Mouse (Mus musculus) midbrain, embryonic 15.5 days (tissue): ENCODE results near the gene Eaf1. TPM values are rescaled to one million over a fixed set of nuclear protein-coding genes. Genes with fewer than 3 reads are reported as not detected.

Experiments
- ATAC-seq: fragments of 200-750 bp; cut with Nextera tagmentation; replicated peaks from 2 replicates; pipeline ENCODE4 v1.8.0; 2017; ENCODE audit warnings: moderate TSS enrichment
- H3K27ac ChIP-seq: fragments of 300-500 bp; sonication (generic); 2 replicates; pipeline ENCODE4 v1.5.1; 2015; ENCODE audit warnings: mild to moderate bottlenecking, inconsistent platforms
- H3K27me3 ChIP-seq: fragments of 300-500 bp; sonication (generic); replicated peaks from 2 replicates; pipeline ENCODE4 v1.6.1; 2015; ENCODE audit warnings: inconsistent platforms
- H3K36me3 ChIP-seq: fragments of 300-500 bp; sonication (generic); replicated peaks from 2 replicates; pipeline ENCODE4 v1.6.1; 2015; ENCODE audit warnings: inconsistent platforms
- H3K4me1 ChIP-seq: fragments of 300-500 bp; sonication (generic); 2 replicates; pipeline ENCODE4 v1.6.1; 2015; ENCODE audit warnings: inconsistent platforms
- H3K4me2 ChIP-seq: fragments of 300-500 bp; sonication (generic); 2 replicates; pipeline ENCODE4 v1.6.1; 2015; ENCODE audit warnings: inconsistent platforms, mild to moderate bottlenecking, moderate library complexity
- H3K4me3 ChIP-seq: fragments of 300-500 bp; sonication (generic); 2 replicates; pipeline ENCODE4 v1.5.1; 2015; ENCODE audit warnings: mild to moderate bottlenecking, inconsistent platforms
- H3K9ac ChIP-seq: fragments of 300-500 bp; sonication (generic); 2 replicates; pipeline ENCODE4 v1.6.1; 2015; ENCODE audit warnings: mild to moderate bottlenecking, inconsistent platforms
- H3K9me3 ChIP-seq: fragments of 300-500 bp; sonication (generic); 2 replicates; pipeline ENCODE4 v1.6.1; 2016; ENCODE audit warnings: inconsistent platforms
- WGBS: fragments of 180-500 bp; shearing (Covaris S2); methylation state at CpG from one replicate; pipeline ENCODE4 v1.1.7; 2015; ENCODE audit warnings: mixed read lengths; 5-methylcytosine and 5-hydroxymethylcytosine counted together
- polyA plus RNA-seq: library from polyadenylated mRNA; unstranded; fragments of >200 nt; fragmentation: Nextera tagmentation; extraction: Ambion mirVana; gene quantifications from 2 replicates; pipeline ENCODE4 v1.2.1, GENCODE M21; 2015

Eaf1 gene
- polyA plus RNA-seq, 1 experiment from 2014 or later, result 10.1 TPM

DNA sequence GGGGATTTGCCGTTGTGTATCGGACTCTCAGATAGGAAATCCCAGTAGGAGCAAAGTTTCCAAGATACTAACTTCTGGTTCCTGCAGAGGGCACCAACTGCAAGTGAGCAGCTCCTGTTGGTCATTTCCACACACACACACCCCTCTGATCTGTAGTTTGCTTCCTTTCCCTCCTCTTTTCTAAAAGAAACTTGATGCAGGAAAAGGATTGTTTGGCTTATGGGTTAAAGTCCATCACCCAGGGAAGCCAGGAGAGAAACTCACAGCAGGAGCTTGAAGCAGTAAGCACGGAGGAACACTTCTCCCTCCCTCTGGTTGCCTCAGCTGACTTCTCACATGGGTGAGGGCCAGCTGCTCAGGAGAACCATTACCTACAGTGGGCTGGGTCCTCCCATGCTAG lies 25.0 kb downstream of the Eaf1 start:
- no peak overlapping the region for H3K27ac ChIP-seq
- H3K4me1 ChIP-seq, result no peaks in the 10 kb centered on the region
- no peak overlapping the region for H3K4me2 ChIP-seq
- H3K9me3 ChIP-seq, result no peaks in the 10 kb centered on the region; the same call in 1 of the 2 replicates
- no peak overlapping the region for H3K4me3 ChIP-seq
- 62% methylated on average over 3 of the region's 3 CpGs for WGBS
- H3K9ac ChIP-seq, result no peak overlapping the region
- H3K36me3 ChIP-seq, result no peaks in the 10 kb centered on the region
- no peaks in the 10 kb centered on the region for H3K27me3 ChIP-seq
- ATAC-seq, result no peak

- Histone ChIP-seq H3K27ac (no peak overlapping the region), H3K27me3 (no peaks in the 10 kb centered on the region), H3K4me1 (no peaks in the 10 kb centered on the region), H3K36me3 (no peaks in the 10 kb centered on the region), H3K9ac (no peak overlapping the region), H3K4me2 (no peak overlapping the region), H3K9me3 (no peaks in the 10 kb centered on the region), H3K4me3 (no peak overlapping the region)
- 64% methylated on average over 2 of the region's 2 CpGs for WGBS
- ATAC-seq, result no peak
These were observed 27.1 kb downstream of the Eaf1 start for GRCm38 (mm10) chr14:31521318-31521717.

DNA sequence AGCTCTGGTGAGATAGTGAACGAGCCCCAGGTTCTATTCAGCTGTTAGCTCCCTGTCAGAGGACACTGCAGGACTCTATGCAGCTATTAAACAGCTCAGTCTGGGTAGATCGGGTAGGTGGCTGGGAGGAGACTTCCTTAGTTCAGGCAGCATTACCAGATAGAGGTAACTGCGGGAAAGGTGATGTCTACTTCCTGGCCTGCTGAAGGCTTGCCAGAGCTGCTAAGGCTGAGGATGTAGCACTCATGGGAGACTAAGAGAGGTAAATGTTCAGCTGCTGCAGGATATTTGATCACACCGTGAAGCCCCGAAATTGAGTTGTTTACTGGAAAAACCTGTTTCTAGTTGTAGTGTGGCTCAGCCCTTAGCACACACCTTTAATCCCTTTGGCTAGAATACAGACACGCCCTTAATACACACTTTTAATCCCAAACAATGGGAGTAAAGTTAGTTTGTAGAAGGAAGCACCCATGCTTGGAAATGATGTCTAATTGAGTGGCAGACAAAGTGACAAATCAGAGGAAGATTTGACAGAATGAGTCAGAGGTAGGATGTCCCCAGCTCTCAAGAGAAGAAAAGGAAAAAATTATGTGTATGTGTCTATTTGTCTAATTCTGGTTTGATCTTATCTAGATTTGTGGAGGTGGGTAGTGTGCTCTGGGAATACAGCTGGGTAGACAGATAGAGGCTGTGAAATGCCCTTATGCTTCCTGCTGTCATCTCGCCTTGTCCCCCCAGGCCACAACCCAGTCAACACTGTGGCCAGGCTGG lies 31.0 kb downstream of the Eaf1 start:
- H3K4me2 ChIP-seq, result no peak overlapping the region
- no peak for ATAC-seq
- no peak overlapping the region for H3K4me3 ChIP-seq
- H3K9me3 ChIP-seq, result no peaks in the 10 kb centered on the region
- no peaks in the 10 kb centered on the region for H3K36me3 ChIP-seq
- H3K27ac ChIP-seq, result no peak overlapping the region
- no peaks in the 10 kb centered on the region for H3K27me3 ChIP-seq
- no peak overlapping the region for H3K9ac ChIP-seq
- WGBS, result 83% methylated on average over 7 of the region's 7 CpGs
- no peaks in the 10 kb centered on the region for H3K4me1 ChIP-seq

DNA sequence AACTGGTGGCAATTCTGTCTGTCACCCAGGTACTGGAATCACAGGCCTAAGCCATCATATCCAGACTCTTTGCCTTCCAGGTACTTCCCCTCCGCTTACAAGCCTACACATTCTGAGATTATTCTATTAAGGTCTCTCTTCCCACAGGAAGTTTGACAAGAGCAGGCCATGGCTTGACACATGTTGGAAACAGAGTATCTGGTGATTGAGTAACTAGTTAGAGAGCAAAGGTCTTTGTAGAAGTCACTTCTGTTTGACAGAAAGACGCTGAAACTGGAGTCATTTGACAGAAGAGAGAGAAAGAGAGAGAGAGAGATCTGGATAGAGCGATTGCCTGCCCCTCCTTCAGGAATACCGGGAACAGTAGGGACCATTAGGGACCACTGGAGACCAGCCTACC lies 36.6 kb downstream of the Eaf1 start:
- 89% methylated on average over 4 of the region's 4 CpGs for WGBS

DNA sequence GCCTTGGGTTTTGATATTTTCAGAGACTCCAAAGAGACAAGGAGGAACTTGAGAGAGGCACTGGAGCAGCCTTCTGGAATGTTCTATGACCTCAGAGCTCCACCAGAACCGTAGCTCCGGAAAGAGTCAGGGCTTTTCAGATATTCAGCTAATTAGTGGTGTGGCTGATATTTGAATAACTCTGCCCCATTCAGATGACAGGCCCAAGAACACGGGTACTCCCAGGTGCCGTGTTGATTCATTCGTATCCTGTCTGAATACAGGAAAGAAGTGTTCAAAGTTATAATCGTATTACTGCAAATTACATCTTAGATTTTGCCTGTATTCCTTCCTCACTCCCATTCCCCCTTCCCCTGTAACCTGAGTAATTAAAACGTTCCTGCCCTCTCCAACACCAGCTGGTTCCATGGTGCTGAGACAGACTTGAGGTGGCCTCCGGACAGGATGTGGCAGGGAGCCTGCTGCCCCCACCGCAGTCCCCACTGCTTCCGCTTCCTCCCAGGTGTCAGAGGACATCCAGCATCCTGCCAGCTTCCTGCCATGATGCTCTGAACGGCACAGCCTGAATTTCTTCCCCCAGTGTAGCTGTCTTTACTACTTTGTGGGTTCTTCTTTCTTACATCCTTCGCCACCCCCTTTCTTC lies 37.4 kb downstream of the Eaf1 start:
- Histone ChIP-seq H3K27me3 (no peaks in the 10 kb centered on the region), H3K9me3 (no peaks in the 10 kb centered on the region), H3K9ac (no peak overlapping the region), H3K4me3 (no peak overlapping the region), H3K36me3 (no peaks in the 10 kb centered on the region), H3K4me1 (no peaks in the 10 kb centered on the region), H3K4me2 (no peak overlapping the region), H3K27ac (no peak overlapping the region)
- WGBS, result 75% methylated on average over 12 of the region's 12 CpGs
- ATAC-seq, result no peak

More for the DNA sequence above, 36.6 kb downstream of the Eaf1 start:
- no peaks in the 10 kb centered on the region for H3K27me3 ChIP-seq
- H3K36me3 ChIP-seq, result no peaks in the 10 kb centered on the region
- H3K4me1 ChIP-seq, result no peaks in the 10 kb centered on the region
- H3K4me3 ChIP-seq, result no peak overlapping the region
- no peak overlapping the region for H3K9ac ChIP-seq
- no peak for ATAC-seq
- no peak overlapping the region for H3K27ac ChIP-seq
- H3K4me2 ChIP-seq, result no peak overlapping the region
- H3K9me3 ChIP-seq, result no peaks in the 10 kb centered on the region

- no peak for ATAC-seq
- Histone ChIP-seq H3K27me3 (no peaks in the 10 kb centered on the region), H3K36me3 (no peaks in the 10 kb centered on the region), H3K27ac (no peak overlapping the region), H3K4me3 (no peak overlapping the region), H3K9ac (no peak overlapping the region), H3K4me2 (no peak overlapping the region), H3K9me3 (no peaks in the 10 kb centered on the region), H3K4me1 (no peaks in the 10 kb centered on the region)
- WGBS, result 58% methylated on average over 3 of the region's 3 CpGs
These were observed 38.5 kb downstream of the Eaf1 start for GRCm38 (mm10) chr14:31532656-31533055.

DNA sequence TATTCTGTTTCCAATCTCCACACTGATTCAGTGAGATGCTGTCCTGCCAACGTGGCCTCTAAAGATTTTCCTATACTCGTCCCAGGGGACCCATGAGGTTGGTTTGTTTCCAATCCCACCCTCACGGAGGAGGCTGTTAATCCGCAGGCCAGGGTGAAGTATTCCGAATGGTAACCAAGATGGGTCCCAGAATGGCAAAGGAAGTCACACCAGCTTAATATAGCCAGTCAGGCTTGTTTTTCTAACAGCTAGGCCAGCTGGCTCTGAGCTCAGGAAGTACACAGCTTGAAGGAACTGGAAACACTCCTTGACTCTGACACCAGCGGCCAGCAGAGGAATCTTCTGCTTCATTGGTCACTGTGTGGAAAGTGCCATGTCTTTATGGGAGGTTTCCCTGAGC lies 43.1 kb downstream of the Eaf1 start:
- H3K9ac ChIP-seq, result no peak overlapping the region
- no peak overlapping the region for H3K27ac ChIP-seq
- no peak for ATAC-seq
- no peak overlapping the region for H3K4me3 ChIP-seq
- no peaks in the 10 kb centered on the region for H3K9me3 ChIP-seq
- 65% methylated on average over 6 of the region's 6 CpGs for WGBS
- no peaks in the 10 kb centered on the region for H3K4me1 ChIP-seq
- no peaks in the 10 kb centered on the region for H3K36me3 ChIP-seq
- no peaks in the 10 kb centered on the region for H3K27me3 ChIP-seq
- no peak overlapping the region for H3K4me2 ChIP-seq

- H3K4me3 ChIP-seq, result no peak overlapping the region
- H3K27me3 ChIP-seq, result no peaks in the 10 kb centered on the region
- no peaks in the 10 kb centered on the region for H3K4me1 ChIP-seq
- no peaks in the 10 kb centered on the region for H3K36me3 ChIP-seq
- 81% methylated on average over 11 of the region's 11 CpGs for WGBS
- no peak overlapping the region for H3K27ac ChIP-seq
- H3K4me2 ChIP-seq, result no peak overlapping the region
- no peaks in the 10 kb centered on the region for H3K9me3 ChIP-seq
- ATAC-seq, result no peak
- H3K9ac ChIP-seq, result no peak overlapping the region
These were observed 49.8 kb downstream of the Eaf1 start for GRCm38 (mm10) chr14:31543885-31544442.

- Histone ChIP-seq H3K9ac (no peak overlapping the region), H3K36me3 (no peaks in the 10 kb centered on the region), H3K4me3 (no peak overlapping the region), H3K27ac (no peak overlapping the region), H3K4me1 (no peaks in the 10 kb centered on the region), H3K9me3 (no peaks in the 10 kb centered on the region), H3K4me2 (no peak overlapping the region), H3K27me3 (no peaks in the 10 kb centered on the region)
- ATAC-seq, result no peak
- 92% methylated on average over 7 of the region's 7 CpGs for WGBS
These were observed 60.8 kb downstream of the Eaf1 start for GRCm38 (mm10) chr14:31555021-31555420.

DNA sequence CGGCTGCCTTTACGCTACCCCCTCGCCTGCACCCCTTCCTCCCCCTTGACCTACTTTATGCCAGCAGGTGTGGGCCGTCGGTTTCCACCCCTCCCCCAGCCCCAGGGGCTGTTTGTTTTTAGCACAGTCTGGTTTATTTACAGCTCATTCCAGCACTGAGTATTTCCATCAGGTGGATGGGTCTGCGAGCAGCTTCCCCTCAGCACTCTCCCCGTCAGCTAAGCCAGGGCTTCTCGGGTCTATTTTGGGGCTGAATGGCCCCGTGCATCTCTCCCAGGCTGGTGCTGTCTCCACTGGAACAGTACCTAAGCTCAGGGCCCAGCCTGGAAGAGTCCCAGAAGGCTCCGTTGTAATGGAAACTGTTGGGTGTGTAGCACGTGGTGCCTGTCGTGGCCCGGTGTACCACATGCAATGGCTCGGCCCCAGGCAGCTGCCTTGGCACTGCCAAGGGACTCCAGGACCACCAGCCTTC lies 61.8 kb downstream of the Eaf1 start:
- no peak overlapping the region for H3K9ac ChIP-seq
- 78% methylated on average over 14 of the region's 14 CpGs for WGBS
- no peak overlapping the region for H3K4me2 ChIP-seq
- no peak overlapping the region for H3K4me3 ChIP-seq
- no peaks in the 10 kb centered on the region for H3K4me1 ChIP-seq
- no peak for ATAC-seq
- no peaks in the 10 kb centered on the region for H3K27me3 ChIP-seq
- no peaks in the 10 kb centered on the region for H3K36me3 ChIP-seq
- H3K9me3 ChIP-seq, result no peaks in the 10 kb centered on the region
- no peak overlapping the region for H3K27ac ChIP-seq

GRCm38 (mm10) chr14:31556526-31557260 lies 62.5 kb downstream of the Eaf1 start:
- Histone ChIP-seq H3K9ac (no peak overlapping the region), H3K4me1 (no peaks in the 10 kb centered on the region), H3K27me3 (no peaks in the 10 kb centered on the region), H3K9me3 (no peaks in the 10 kb centered on the region), H3K4me2 (no peak overlapping the region), H3K4me3 (no peak overlapping the region), H3K36me3 (no peaks in the 10 kb centered on the region), H3K27ac (no peak overlapping the region)
- ATAC-seq, result no peak
- WGBS, result 85% methylated on average over 9 of the region's 9 CpGs

- Histone ChIP-seq H3K36me3 (no peaks in the 10 kb centered on the region), H3K9me3 (no peaks in the 10 kb centered on the region), H3K9ac (no peak overlapping the region), H3K4me2 (no peak overlapping the region), H3K4me1 (no peaks in the 10 kb centered on the region), H3K27me3 (no peaks in the 10 kb centered on the region), H3K4me3 (no peak overlapping the region), H3K27ac (no peak overlapping the region)
- 81% methylated on average over 8 of the region's 8 CpGs for WGBS
- ATAC-seq, result no peak
These were observed 63.1 kb downstream of the Eaf1 start for GRCm38 (mm10) chr14:31557273-31557672.
